Mouse (Mus musculus) limb, embryonic 13.5 days (tissue): ENCODE measurements at regions not wholly inside any gene's neighbourhood (a gene's known extent, or its start where the extent isn't known, plus 50 kb on each side); places are given as distances from the start of the nearest gene placed in this dataset.

ENCODE experiments used
- ATAC-seq: fragments of 200-750 bp; cut with Nextera tagmentation; 2 replicates; pipeline ENCODE4 v1.8.0; 2017; ENCODE audit warnings: low read depth, moderate number of reproducible peaks, moderate TSS enrichment; ENCODE audit not compliant: low FRiP score
- H3K27ac ChIP-seq: fragments of 300-500 bp; sonication (generic); 2 replicates; pipeline ENCODE4 v1.5.1; 2015; ENCODE audit warnings: inconsistent platforms, mild to moderate bottlenecking, moderate library complexity
- H3K27me3 ChIP-seq: fragments of 300-500 bp; sonication (generic); 2 replicates; pipeline ENCODE4 v1.6.1; 2015; ENCODE audit warnings: mild to moderate bottlenecking, inconsistent platforms
- H3K36me3 ChIP-seq: fragments of 300-500 bp; sonication (generic); 2 replicates; pipeline ENCODE4 v1.6.1; 2015; ENCODE audit warnings: inconsistent platforms, mild to moderate bottlenecking, moderate library complexity
- H3K4me1 ChIP-seq: fragments of 300-500 bp; sonication (generic); 2 replicates; pipeline ENCODE4 v1.6.1; 2015; ENCODE audit warnings: inconsistent platforms
- H3K4me2 ChIP-seq: fragments of 300-500 bp; sonication (generic); replicated peaks from 2 replicates; pipeline ENCODE4 v1.6.1; 2015; ENCODE audit warnings: inconsistent platforms, mild to moderate bottlenecking, moderate library complexity
- H3K4me3 ChIP-seq: fragments of 300-500 bp; sonication (generic); 2 replicates; pipeline ENCODE4 v1.5.1; 2015; ENCODE audit warnings: moderate library complexity, mild to moderate bottlenecking, inconsistent platforms
- H3K9ac ChIP-seq: fragments of 300-500 bp; sonication (generic); 2 replicates; pipeline ENCODE4 v1.6.1; 2015; ENCODE audit warnings: mild to moderate bottlenecking, inconsistent platforms
- H3K9me3 ChIP-seq: fragments of 300-500 bp; sonication (generic); 2 replicates; pipeline ENCODE4 v1.6.1; 2016; ENCODE audit warnings: inconsistent platforms
- WGBS: fragments of 180-500 bp; shearing (Covaris S2); methylation state at CpG from one replicate; pipeline ENCODE4 v1.1.7; 2015; 5-methylcytosine and 5-hydroxymethylcytosine counted together

GRCm38 (mm10) chr9:61077181-61077580 is 282.8 kb downstream of the Uaca start:
- Histone ChIP-seq H3K27ac (no peak overlapping the region), H3K27me3 (peaks cover 70% of the 10 kb centered on the region), H3K9ac (no peak overlapping the region), H3K4me2 (no peak overlapping the region), H3K36me3 (no peaks in the 10 kb centered on the region), H3K4me1 (no peaks in the 10 kb centered on the region), H3K4me3 (no peak overlapping the region), H3K9me3 (no peaks in the 10 kb centered on the region)
- no peak for ATAC-seq
- WGBS, result 64% methylated on average over 2 of the region's 2 CpGs

GRCm38 (mm10) chr9:61077807-61078206 is 283.5 kb downstream of the Uaca start:
- H3K9ac ChIP-seq, result no peak overlapping the region
- no peaks in the 10 kb centered on the region for H3K4me1 ChIP-seq
- H3K27ac ChIP-seq, result no peak overlapping the region
- H3K9me3 ChIP-seq, result no peaks in the 10 kb centered on the region
- H3K27me3 ChIP-seq, result peaks cover 72% of the 10 kb centered on the region
- H3K4me2 ChIP-seq, result no peak overlapping the region
- WGBS, result 76% methylated on average over 4 of the region's 4 CpGs
- ATAC-seq, result no peak
- H3K36me3 ChIP-seq, result no peaks in the 10 kb centered on the region
- no peak overlapping the region for H3K4me3 ChIP-seq

GRCm38 (mm10) chr9:61081474-61082021 is 287.2 kb downstream of the Uaca start:
- Histone ChIP-seq H3K36me3 (no peaks in the 10 kb centered on the region), H3K4me1 (peaks cover 16% of the 10 kb centered on the region), H3K4me3 (no peak overlapping the region), H3K9ac (no peak overlapping the region), H3K4me2 (no peak overlapping the region), H3K27ac (no peak overlapping the region), H3K9me3 (no peaks in the 10 kb centered on the region), H3K27me3 (peaks cover 80% of the 10 kb centered on the region)
- WGBS, result 73% methylated on average over 16 of the region's 16 CpGs
- no peak for ATAC-seq

GRCm38 (mm10) chr9:61084655-61085230 is 287.4 kb upstream of the Tle3 start:
- ATAC-seq, result peak; percentile 85
- 23% methylated on average over 13 of the region's 13 CpGs for WGBS
- peaks cover 94% of the 10 kb centered on the region for H3K27me3 ChIP-seq

GRCm38 (mm10) chr9:61087035-61087434 is 285.1 kb upstream of the Tle3 start:
- Histone ChIP-seq H3K4me3 (no peak overlapping the region), H3K4me2 (no peak overlapping the region), H3K4me1 (peaks cover 16% of the 10 kb centered on the region), H3K27me3 (peaks cover 88% of the 10 kb centered on the region), H3K36me3 (no peaks in the 10 kb centered on the region), H3K27ac (no peak overlapping the region), H3K9me3 (no peaks in the 10 kb centered on the region), H3K9ac (no peak overlapping the region)
- no peak for ATAC-seq
- 83% methylated on average over 3 of the region's 3 CpGs for WGBS

More at GRCm38 (mm10) chr9:61084655-61085230, 287.4 kb upstream of the Tle3 start:
- Histone ChIP-seq H3K9me3 (no peaks in the 10 kb centered on the region), H3K36me3 (no peaks in the 10 kb centered on the region), H3K9ac (no peak overlapping the region), H3K27ac (no peak overlapping the region), H3K4me2 (peak overlapping the region; percentile 19; the same call in 1 of the 2 replicates), H3K4me1 (peaks cover 16% of the 10 kb centered on the region), H3K4me3 (no peak overlapping the region)

GRCm38 (mm10) chr9:61089066-61089686 is 283.0 kb upstream of the Tle3 start:
- Histone ChIP-seq H3K4me3 (no peak overlapping the region), H3K9me3 (no peaks in the 10 kb centered on the region), H3K9ac (no peak overlapping the region), H3K36me3 (no peaks in the 10 kb centered on the region), H3K4me2 (no peak overlapping the region), H3K27ac (no peak overlapping the region), H3K4me1 (peaks cover 15% of the 10 kb centered on the region), H3K27me3 (peaks cover 70% of the 10 kb centered on the region)
- no peak for ATAC-seq
- 67% methylated on average over 2 of the region's 2 CpGs for WGBS

GRCm38 (mm10) chr9:61091036-61091435 is 281.1 kb upstream of the Tle3 start:
- Histone ChIP-seq H3K4me3 (no peak overlapping the region), H3K9ac (no peak overlapping the region), H3K4me1 (no peaks in the 10 kb centered on the region), H3K27me3 (peaks cover 53% of the 10 kb centered on the region), H3K27ac (no peak overlapping the region), H3K9me3 (no peaks in the 10 kb centered on the region), H3K4me2 (no peak overlapping the region), H3K36me3 (no peaks in the 10 kb centered on the region)
- ATAC-seq, result no peak
- WGBS, result 91% methylated on average over 2 of the region's 2 CpGs

GRCm38 (mm10) chr9:61092834-61093479 is 279.2 kb upstream of the Tle3 start:
- Histone ChIP-seq H3K4me1 (no peaks in the 10 kb centered on the region), H3K27ac (no peak overlapping the region), H3K9me3 (no peaks in the 10 kb centered on the region), H3K4me3 (no peak overlapping the region), H3K4me2 (no peak overlapping the region), H3K36me3 (no peaks in the 10 kb centered on the region), H3K27me3 (peaks cover 33% of the 10 kb centered on the region), H3K9ac (no peak overlapping the region)
- ATAC-seq, result no peak
- 85% methylated on average over 13 of the region's 13 CpGs for WGBS

- no peak overlapping the region for H3K4me2 ChIP-seq
- ATAC-seq, result no peak
- no peak overlapping the region for H3K27ac ChIP-seq
- no peaks in the 10 kb centered on the region for H3K9me3 ChIP-seq
- H3K4me1 ChIP-seq, result no peaks in the 10 kb centered on the region
- no peaks in the 10 kb centered on the region for H3K36me3 ChIP-seq
- H3K9ac ChIP-seq, result no peak overlapping the region
- peaks cover 13% of the 10 kb centered on the region; the same call in 1 of the 2 replicates for H3K27me3 ChIP-seq
- H3K4me3 ChIP-seq, result no peak overlapping the region
- 82% methylated on average over 2 of the region's 2 CpGs for WGBS
These were observed 276.9 kb upstream of the Tle3 start for GRCm38 (mm10) chr9:61095069-61095775.

- H3K4me2 ChIP-seq, result peak overlapping the region; percentile 21; the same call in 1 of the 2 replicates
- no peaks in the 10 kb centered on the region for H3K36me3 ChIP-seq
- no peaks in the 10 kb centered on the region for H3K9me3 ChIP-seq
- 0 out of 2 replicates have a peak overlapping the region, but pooled peaks have one; percentile 39 for H3K9ac ChIP-seq
- no peak for ATAC-seq
- WGBS, result 47% methylated on average over 7 of the region's 7 CpGs
- no peak overlapping the region for H3K4me3 ChIP-seq
- H3K27me3 ChIP-seq, result peaks cover 42% of the 10 kb centered on the region
- H3K4me1 ChIP-seq, result peaks cover 15% of the 10 kb centered on the region
- H3K27ac ChIP-seq, result no peak overlapping the region
These were observed 270.3 kb upstream of the Tle3 start for GRCm38 (mm10) chr9:61101741-61102450.

GRCm38 (mm10) chr9:61102451-61103358 is 269.5 kb upstream of the Tle3 start:
- WGBS, result 39% methylated on average over 24 of the region's 24 CpGs
- peaks cover 15% of the 10 kb centered on the region for H3K4me1 ChIP-seq

More at GRCm38 (mm10) chr9:61102451-61103358, 269.5 kb upstream of the Tle3 start:
- Histone ChIP-seq H3K36me3 (no peaks in the 10 kb centered on the region), H3K4me2 (peak overlapping the region; percentile 21; the same call in 1 of the 2 replicates), H3K27me3 (peaks cover 42% of the 10 kb centered on the region), H3K4me3 (no peak overlapping the region), H3K9me3 (no peaks in the 10 kb centered on the region), H3K27ac (no peak overlapping the region), H3K9ac (no peak overlapping the region)
- no peak for ATAC-seq
